Mouse (Mus musculus) CD8-positive naive resting alpha-beta T cell, adult 2 months (primary cell): ENCODE results near the gene Ranbp10.

Experiments used
- DNase-seq, 2 experiments: peaks; one replicate each; pipeline ENCODE4 v3.0.0; 2022; ENCODE audit warnings: low read depth in 2 of 2, low spot score in 2 of 2

Gene Ranbp10

DNA sequence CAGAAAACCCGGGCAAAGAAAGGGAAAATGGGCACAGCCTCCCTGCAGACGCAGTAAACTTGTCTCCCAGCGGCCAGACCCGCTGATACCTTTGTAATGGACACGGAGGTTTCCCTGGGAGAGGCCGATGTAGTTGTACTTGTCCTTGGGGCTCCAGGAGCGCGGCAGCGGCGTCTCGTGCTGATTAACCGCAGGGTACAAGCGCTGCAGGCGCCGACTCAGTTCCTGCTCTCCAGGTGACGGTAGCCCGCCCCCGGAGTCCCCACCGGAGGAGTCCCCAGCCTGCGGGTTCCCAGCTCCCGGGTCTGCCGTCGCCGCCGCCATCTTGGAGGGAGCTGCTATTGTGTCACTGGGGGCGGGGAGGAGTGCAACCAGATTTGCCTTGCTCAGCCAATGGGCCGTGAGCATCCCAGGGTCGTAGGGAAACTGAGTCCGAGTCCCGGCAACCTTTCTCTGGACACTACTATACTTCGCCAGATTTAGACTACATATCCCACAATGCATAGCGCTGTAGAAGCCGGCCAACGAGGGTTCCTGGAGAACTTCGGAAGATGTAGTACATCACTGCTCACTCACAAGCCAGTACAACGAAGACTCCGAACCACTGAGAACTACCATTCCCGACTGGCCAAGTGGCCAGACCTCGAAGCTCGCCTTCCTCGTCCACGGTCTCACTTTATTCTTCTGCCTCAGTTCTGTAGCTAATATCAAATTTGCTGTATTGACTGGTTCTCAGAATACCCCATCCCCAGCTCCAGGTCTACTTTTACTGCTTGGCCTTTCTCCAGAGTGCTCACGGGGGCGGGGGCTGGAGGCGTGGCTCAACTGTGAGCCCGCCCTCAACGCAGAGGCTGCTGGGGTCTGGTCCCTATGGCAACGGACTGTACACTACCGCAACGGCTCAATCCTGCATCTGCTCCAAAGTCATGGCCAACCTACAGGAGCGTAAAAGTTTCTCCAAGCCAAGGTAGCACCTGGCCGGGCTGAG is at the start of gene Ranbp10, which contains the start of gene Tsnaxip1:
Gene Ranbp10 (minus strand): TSS at position 490 of the 988 bp plus-strand sequence.
Gene Tsnaxip1 (plus strand): TSS at position 871 of the 988 bp plus-strand sequence.
- DNase-seq, result peak; percentile 93 to 94

DNA sequence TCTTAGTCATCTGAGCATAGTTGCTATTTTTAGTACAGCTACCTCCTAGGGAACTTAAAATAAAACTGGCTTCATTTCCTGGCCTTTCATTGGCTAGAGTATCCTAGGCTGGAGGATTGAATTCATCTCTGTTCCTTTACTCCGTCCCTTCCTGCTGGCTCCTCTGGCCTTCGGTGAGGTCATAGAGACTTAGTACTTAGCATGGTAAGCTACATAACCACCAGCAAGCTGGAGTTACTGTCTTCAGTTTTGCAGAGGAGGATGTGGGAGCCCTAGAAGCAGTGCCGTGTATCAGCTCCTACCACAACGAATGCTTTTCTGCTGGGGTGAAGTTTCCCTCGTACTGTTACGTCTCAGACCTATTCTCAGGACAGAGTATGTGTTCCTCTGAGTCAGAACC is 47.2 kb upstream of the Ranbp10 start:
- DNase-seq, result no peak

DNA sequence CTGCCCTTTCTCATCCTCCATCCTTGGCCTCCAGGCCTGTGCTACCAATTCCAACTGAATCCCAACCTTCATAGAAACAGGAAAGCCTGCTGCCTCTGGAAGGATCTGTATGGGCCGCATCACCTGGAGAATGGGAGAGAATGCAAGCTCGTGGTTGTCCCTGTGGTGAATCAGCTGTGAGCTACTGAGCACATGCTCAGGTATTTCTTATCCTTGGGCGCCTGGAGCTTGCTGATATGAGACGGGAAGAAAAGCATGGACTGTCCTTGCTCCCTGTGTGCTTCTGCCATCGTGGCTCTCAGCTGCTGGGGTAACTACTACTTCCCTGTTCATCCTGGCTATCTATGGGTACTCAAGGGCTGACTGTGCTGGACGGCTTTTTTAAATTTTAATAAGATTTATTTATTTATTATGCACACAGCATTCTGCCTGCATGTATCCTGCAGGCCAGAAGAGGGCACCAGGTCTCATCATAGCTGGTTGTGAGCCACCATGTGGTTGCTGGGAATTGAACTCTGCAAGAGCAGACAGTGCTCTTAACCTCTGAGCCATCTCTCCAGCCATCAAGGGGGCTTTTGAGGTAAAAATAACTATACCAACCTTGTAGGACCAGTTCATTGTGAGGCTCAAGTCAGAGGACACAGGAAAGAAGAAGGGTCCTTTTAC is 39.3 kb upstream of the Ranbp10 start:
- DNase-seq, result no peak

DNA sequence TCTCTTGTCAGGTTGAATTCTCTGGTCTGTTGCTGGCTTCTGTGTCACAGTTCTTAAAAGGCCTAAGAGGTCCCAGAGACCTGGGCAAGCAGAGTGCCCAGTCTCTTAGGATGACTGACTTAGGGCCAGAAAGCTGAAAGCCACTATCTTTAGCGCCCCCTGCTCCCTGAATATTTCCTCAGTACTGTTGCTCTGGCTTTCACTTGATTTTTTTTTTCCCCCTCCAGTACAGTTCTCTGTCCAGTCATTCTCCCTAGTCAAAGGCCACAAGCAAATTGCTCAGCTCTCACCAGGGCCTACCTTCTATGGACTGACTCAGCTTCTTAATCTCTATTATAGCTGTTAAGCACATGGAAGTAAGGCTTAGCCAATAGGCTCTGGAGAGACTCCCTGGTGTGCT is 34.8 kb upstream of the Ranbp10 start:
- DNase-seq, result no peak

DNA sequence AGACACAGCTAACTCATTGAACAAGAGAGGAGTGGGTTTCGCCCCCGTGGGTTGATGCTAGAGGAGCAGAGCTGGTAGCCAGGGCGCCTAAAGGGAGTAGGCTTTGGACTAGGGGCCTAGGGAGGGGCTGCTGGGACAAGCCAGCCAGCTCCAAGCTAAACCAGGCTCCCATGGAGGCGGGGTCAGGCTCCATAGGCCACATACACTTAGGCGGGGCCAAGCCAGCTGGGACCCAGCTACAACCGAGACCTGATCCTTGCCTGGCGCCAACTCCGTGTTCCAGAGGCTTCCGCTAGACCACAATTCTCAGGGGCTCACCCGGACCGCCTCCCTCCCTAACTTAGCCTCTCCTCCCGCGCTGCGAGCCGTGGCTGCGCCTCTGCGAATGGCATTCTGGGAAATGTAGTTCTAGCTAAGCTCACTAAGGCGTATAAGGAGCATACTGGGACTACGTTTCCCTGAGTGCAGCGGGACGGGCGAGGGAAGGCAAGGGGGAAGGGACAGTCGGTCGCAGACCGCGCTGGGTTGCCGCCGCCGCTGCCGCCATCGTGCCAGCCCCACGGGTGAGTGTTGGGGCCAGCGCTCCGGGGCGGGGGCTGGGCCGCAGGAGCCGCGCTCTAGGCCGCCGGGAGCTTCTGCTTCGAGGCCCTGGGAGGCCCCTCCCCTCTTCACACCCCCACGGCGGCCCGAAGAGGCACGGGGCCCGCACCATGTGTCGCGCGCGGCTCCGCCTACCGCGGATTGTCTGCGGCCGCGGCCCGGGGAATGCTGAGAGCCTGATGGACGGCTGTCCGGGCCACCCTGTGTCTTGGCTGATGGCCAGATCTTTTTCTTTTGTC is 33.2 kb upstream of the Ranbp10 start, which contains the start of gene Nutf2:
Gene Nutf2 (plus strand): TSS at position 438 of the 839 bp plus-strand sequence.
- peak; percentile 83 to 86 for DNase-seq

DNA sequence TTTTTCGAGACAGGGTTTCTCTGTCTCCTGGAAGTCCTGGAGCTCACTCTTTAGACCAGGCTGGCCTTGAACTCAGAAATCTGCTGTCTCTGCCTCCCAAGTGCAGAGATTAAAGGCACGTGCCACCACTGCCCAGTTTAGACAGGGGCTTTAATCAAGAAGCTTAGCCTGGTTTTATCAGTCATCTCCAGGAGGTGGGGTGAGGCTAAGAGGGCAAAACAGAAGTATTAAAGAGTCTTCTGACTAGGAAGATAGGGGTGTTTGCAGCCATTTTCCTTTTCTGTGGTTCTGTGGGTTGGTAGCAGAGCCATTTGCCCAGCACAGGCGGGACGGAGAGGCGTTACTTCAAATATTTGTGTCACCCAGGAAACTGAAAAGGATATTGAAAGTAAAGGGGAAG is 32.2 kb upstream of the Ranbp10 start:
- no peak for DNase-seq

DNA sequence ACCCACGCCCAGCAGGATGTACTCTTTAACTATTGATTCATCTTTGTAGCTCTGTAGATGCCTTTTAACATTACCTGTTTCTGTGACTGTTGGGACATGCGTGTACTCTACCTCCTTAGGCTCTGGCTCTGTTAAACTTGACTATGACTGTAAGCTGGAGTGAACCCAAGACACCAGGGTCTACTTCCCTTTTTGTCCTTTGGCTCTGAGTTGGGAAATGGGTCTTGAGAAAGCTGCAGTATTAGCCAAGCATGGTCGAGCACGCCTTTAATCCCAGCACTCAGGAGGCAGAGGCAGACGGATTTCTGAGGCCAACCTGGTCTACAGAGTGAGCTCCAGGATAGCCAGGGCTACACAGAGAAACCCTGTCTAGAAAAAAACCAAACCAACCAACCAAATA is 31.3 kb upstream of the Ranbp10 start:
- no peak for DNase-seq

DNA sequence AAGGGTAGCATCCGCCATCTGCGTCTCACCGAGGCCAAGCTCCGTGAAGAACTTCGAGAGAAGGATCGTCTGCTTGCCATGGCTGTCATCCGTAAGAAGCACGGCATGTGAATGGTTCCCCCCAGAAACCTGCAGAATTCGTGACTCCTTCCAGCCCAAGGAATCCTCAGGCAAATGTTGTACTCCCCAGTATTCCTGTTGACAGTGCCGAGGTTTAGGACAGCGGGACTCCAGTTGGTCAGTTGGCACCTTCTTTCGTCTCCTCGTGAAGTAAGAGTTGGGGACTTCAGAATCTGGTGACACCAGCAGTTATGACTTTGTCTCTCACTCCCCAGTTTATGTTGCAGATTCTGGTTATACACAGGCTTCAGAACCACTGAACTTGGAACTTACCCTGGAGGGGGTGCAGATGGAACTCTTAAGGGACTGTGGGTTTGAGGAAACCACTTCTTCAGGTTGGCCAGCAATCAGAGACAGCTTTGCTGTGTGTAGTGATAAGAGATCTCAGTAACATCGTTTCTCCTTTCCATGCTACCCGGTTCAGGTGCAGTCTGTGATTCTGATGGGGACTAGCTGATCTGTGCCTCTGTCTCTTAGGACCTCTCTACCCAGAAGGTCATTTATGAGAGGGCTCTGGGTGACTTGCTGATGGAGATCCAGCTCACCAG is 29.2 kb upstream of the Ranbp10 start:
- no peak for DNase-seq

DNA sequence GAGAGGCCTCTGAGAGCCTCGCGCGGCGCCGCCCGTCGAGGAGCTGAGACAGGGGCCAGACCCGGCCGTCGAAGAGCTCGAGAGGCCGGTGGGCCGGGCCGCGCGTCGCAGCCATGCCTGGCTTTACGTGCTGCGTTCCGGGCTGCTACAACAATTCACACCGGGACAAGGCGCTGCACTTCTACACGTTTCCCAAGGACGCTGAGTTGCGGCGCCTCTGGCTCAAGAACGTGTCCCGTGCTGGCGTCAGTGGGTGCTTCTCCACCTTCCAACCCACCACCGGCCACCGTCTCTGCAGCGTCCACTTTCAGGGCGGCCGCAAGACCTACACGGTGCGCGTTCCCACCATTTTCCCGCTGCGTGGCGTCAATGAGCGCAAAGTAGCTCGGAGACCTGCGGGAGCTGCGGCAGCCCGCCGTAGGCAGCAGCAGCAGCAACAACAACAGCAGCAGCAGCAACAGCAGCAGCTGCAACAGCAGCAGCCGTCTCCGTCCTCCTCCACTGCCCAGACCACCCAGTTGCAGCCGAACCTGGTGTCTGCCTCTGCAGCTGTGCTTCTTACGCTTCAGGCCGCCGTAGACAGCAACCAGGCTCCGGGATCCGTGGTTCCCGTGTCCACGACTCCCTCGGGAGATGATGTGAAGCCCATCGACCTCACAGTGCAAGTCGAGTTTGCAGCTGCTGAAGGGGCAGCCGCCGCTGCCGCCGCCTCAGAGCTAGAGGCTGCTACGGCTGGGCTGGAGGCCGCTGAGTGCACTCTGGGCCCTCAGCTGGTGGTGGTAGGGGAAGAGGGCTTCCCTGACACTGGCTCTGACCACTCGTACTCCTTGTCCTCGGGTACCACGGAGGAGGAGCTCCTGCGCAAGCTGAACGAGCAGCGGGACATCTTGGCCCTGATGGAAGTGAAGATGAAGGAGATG is 28.4 kb upstream of the Ranbp10 start:
- DNase-seq, result peak in 1 of 2 experiments; percentile 13

DNA sequence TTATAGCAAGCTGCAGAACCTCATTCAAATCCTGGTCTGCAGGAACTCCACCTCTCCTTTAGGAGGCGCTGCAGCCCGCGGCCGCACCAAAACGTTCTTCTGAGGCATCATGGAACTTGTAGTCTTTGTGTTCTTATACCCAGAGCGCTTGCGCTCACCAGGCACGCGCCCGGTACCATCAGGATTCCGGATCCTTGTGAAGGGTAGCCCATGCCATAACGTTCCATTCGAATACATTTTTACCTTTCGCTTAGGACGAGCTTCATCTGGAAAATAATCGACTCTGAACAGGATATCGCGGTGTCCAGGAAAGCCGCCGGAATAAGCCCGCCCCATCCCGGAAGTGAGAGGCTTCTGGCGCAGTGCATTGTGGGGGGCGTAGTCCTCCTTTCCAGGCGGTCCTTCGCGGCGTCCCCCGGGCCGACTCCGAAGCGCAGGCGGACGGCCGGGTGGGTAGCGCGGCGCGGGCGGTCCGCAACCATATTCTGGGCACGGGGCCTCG is 27.6 kb upstream of the Ranbp10 start, which contains the start of gene Thap11:
Gene Thap11 (plus strand): TSS at position 418 of the 502 bp plus-strand sequence.
- peak; percentile 84 to 90 for DNase-seq

DNA sequence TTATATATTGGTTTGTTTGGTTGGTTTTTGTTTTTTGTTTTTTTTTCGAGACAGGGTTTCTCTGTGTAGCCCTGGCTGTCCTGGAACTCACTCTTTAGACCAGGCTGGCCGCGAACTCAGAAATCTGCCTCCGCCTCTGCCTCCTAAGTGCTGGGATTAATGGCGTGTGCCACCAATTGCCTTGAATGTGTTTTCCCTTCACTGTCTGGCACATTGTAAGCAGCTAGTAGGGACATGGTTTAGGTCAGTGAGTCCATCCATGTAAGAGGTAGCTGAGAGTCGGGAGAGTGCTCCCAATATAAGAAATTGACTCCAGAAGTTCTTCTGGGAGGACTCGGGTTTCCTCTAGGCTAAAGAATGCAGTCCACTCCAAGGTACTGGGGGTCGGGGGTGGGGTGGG is 27.2 kb upstream of the Ranbp10 start:
- no peak for DNase-seq

DNA sequence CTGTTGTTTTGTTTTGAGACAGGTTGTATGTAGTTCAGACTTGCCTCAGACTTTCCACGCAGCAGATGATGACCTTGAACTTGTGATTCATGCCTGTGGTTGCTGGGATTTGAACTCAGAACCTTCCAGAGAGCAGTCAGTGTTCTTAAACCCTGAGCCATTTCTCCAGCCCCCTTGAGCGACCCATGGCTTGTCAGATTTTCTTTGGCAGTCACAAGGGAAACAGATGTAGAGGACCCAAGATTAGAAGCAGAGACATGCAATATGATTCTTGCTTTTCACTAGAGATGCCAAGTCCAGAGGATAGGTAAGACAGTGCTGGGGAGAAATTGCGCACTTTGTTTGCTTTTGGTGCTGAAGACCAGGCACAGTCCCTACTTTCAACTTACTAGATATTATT is 26.0 kb upstream of the Ranbp10 start, which contains the start of gene Cenpt:
Gene Cenpt (minus strand): TSS at position 101 of the 400 bp plus-strand sequence.
- DNase-seq, result no peak

DNA sequence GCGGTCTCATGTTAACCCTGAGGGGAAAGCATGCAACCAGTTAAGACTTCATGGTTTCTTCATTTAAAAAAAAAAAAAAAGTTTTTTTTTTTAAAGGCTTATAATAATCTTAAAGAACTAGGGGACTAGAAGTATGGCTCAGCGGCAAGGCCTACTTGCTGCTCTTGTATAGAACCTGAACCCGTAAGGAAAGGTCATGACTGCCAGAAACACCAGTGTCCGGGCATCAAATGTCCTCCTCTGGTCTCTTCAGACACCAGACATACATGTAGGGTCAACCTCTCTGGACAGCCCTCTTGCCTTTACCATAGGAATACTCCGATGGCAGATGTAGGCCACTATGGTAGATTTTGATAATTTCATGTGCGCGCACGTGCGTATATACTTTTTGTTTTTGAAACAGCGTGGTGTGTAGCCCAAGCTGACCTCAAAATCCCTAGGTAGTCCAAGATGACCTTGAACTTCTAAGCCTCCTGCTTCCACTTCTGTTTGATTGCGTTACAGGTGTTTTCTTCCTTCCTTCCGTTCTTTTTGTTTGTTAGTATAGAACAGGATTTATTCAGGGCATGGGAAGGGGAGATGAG is 25.1 kb upstream of the Ranbp10 start:
- DNase-seq, result no peak

DNA sequence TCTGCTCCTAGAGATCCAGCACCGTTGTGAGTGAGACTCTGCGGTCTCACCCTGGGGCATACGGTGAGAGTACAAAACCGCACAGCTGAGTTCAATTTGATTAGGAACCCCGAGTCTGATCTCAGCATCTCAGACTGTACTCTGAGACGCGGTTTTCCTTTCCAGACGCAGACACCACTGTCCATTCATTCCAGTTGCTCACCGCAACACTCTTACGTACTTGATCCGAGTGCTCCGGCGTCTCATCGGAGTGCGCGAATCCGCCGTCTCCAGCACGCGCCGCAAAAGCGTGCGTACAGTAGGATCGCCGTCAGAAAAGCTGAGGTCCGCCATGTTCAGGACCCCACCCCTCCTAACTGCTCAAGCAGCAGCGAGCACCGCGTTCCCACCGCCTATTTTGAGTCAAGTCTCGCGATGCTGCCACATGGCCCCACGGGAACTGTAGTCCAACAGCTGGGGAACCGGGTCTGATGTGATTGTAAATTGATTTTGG is 24.5 kb upstream of the Ranbp10 start:
- DNase-seq, result peak; percentile 80 to 88

DNA sequence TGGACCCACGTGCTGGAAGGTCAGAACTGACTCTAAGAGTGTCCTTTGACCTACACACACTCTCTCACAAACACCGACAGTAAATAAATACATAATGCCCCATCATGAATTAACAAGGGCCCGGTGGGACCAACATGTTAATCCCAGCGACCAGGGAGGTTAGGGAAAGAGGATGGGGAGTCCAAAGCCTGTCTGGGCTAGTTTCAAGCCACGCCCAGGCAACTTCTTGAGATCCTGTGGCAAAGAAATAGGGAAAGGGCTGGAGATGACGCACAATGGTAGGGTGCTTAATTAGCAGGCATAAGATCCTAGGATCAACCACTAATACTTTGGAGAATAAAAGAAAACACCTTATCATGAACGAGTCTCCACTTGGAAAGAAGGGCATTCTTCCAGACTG is 23.5 kb upstream of the Ranbp10 start:
- no peak for DNase-seq

DNA sequence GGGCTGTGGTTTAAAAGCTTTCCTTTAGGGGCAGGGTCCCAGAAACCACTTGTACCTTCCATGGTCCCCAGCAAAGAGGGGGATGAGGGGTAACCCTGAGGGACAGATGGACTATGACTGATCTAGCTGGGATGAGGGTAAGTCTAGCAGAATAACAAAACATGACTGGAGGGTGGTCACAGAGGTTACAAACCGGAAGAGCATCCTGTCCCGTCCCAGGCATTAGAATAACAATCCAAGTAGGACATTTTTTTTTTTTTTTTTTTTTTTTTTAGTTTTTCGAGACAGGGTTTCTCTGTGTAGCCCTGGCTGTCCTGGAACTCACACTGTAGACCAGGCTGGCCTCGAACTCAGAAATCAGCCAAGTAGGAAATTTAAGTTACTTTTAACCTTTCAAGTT is 22.9 kb upstream of the Ranbp10 start:
- DNase-seq, result no peak

DNA sequence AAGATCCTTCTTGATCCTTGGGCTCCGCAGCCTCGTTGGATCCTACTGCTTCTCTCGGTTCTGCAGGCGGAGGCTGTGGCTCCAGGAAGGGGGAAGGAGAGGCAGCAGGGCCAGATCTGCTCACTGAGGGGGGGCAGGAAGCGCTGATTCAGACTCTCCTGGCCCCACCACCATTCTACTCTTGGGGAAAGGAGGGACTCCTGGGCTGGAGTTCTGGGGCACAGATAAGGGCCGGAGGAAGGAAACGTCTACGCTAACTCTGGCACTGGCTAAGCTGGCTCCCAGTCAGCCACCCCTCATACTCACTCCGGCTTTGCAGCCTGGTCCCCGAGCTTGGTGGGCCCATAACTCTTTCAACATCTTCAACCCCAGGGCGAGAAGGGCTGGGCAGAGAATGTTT is 19.5 kb upstream of the Ranbp10 start:
- no peak for DNase-seq

DNA sequence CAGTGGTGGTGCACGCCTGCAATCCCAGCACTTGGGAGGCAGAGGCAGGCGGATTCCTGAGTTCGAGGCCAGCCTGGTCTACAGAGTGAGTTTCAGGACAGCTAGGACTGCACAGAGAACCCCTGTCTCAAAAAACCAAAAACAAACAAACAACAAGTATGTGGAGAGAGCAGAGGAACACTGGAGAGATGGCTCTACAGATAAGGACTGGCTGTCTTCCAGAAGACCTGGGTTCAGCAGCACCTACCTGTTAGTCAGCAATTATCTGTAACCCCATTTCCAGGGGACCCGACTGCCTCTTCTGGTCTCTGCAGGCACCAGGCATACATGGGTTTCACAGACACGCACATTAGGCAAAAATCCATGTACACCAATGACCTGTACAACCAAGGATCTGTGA is 12.1 kb upstream of the Ranbp10 start:
- DNase-seq, result no peak

DNA sequence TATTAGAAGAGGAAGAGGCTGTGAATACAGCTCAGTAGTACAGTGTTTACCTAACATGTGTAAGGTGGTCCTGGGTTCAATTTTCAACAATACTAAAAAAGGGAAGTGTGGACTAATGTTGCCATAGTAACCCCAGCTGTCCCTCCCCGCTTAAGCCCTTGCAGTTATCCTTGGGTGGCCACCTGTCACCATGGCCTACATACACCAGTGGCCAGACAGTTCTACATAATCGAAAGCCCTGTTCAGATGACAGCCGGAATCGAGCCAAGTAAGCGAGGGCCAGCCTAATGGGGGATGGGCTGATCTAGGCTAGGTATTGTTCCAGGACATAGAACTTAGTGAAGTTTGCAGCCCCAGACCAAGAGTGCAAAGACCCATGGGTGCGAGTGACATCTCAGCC is 9.8 kb upstream of the Ranbp10 start:
- no peak for DNase-seq
